Mouse (Mus musculus) testis, adult 2 months (tissue): ENCODE results near the gene Mfsd6.

Source experiments
- CTCF ChIP-seq: fragments of 200-500 bp; IDR thresholded peaks from 2 replicates; pipeline ENCODE4 v1.5.1; 2012; ENCODE audit warnings: low read depth, mild to moderate bottlenecking, inconsistent platforms, low read length, moderate library complexity; ENCODE audit not compliant: control insufficient read depth, insufficient read depth, insufficient replicate concordance
- POLR2A ChIP-seq: fragments of 200-500 bp; IDR thresholded peaks from 2 replicates; pipeline ENCODE4 v1.6.1; 2012; ENCODE audit warnings: low read depth, mild to moderate bottlenecking, inconsistent platforms, low read length, moderate library complexity; ENCODE audit not compliant: control insufficient read depth

DNA sequence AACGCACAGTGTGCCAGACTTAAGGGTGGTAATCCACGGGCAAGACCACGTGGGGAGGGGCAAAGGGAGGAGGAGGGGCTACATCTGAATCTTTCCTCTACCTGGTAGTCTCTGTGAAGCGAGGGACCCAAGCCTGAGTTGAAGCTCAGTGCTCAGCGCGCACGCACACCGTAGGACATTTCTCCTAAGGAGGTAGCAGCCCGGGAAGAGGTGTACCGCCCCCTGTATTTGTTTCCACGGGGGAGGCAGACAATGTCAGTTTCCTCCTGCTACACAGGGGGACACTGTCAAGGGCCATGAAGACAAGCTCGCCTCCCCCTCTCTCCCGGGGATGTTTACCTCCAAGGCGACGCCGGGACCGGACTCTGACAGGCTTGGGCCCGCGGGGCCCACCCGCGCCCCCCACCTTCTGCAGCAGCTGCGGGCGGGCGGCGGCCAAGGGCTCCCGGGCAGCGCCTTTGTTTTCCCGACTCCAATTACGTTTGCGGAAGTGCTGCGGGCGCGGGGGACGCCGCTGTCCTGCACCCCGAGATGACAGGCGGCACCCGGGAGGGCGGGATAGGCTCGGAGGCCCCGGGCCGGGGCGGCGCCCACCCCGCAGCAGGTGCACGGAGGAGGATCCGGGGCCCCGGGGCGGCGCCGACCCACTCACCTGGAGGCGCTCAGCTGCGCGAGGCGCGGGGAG is 749 bp downstream of the Mfsd6 start:
- TF ChIP-seq CTCF = no peak
- TF ChIP-seq POLR2A = no peak
